In the genomic region with DNA sequence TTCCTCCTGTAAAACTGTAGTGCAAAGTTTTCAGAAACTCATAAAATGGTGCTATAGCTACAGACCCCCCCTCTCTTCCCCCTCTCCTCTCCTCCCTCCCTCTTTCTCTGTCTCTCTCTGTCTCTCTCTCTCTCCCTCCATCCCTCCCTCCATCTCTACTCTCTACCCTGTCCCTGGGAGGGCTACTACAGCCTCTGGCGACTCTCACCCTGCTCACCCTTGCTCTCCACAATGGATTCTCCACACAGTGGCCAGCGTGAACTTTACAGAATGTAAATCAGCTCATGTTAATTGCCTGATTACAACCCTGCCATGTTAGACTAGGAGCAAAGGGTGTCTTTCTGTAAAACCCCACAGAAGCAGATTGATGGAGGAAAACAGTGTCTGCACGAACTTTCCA, we compare ENCODE assay signal across 13 mouse cellular contexts.
"Had no signal": no experiment of that assay in that cellular context is flagged by ENCODE, and none has a peak within 500 bp of the region (broad histone marks: within the 10 kb centered on the region; RNA-seq: fewer than 3 reads in every experiment).

No protein-coding gene starts in this region.

- H3K36me3 ChIP-seq: liver, embryonic 13.5 days had no signal

- H3K9ac ChIP-seq: liver, embryonic 13.5 days had no signal

- H3K4me2 ChIP-seq: liver, embryonic 13.5 days; midbrain, embryonic 11.5 days had no signal

- H3K9me3 ChIP-seq: liver, embryonic 13.5 days had no signal

- ATAC-seq: intestine, postnatal 0 days had no signal

- H3K27ac ChIP-seq: layer of hippocampus, adult 2 months; liver, embryonic 13.5 days had no signal

- DNase-seq: kidney, adult 9 months; kidney, postnatal 36 days; layer of hippocampus, adult 9-11 months; liver, embryonic 13.5 days; lung, adult 2 months; lung, postnatal 14 days; lung, postnatal 4 days; midbrain, embryonic 14.5 days; thymus, adult 18-20 months; thymus, postnatal 36 days had no signal

- H3K4me3 ChIP-seq: layer of hippocampus, adult 2 months; liver, embryonic 13.5 days had no signal

- H3K27me3 ChIP-seq: liver, embryonic 13.5 days had no signal
